Mouse (Mus musculus) adrenal gland, postnatal 36 days (tissue): ENCODE data around the gene Slc35e1. TPM values are rescaled to one million over a fixed set of nuclear protein-coding genes. Genes with fewer than 3 reads are reported as not detected.

Experiments
- DNase-seq, 2 experiments: peaks; one replicate each; pipeline ENCODE4 v3.0.0; 2021; ENCODE audit warnings: mixed read lengths in 1 of 2
- total RNA-seq, 2 experiments: library from RNA; stranded (reverse); gene quantifications; 2 replicates each; pipeline ENCODE4 v1.2.3; 2021

Gene Slc35e1
- total RNA-seq, 2 experiments from 2014 or later, result 36.2 to 37.7 TPM

DNA sequence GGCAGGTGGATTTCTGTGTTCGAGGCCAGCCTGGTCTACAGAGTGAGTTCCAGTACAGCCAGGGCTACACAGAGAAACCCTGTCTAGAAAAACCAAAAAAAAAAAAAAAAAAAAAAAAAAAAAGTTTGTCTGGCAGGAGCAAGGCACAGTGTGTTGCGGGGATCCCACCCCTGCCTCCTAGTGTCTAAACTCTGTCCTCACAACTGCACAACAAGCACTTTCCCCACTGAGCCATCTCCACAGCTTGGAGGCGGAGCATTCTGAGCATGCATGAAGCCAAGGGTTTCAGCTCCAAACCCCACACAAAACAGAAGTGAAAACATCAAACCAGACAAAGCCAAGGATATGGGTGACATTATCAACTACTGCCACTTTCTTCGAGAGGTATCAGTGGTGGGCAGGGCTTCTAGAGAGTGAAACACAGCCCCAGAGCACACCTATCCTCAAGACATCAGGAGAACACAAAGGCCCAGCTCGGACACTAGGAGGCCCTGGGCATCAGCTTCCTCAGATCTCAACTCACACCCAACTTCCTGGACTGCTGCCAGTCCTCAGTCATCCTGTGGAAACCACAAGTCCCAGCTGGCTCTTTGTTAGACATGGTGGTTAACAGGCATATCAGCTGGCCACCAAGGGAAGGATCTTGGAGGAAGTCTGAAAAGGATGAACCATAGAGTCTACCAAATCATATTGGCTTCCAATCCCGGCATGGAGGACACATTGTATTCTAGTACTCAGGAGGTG lies 6.8 kb downstream of the Slc35e1 start:
- peak; percentile 38 to 40 for DNase-seq

DNA sequence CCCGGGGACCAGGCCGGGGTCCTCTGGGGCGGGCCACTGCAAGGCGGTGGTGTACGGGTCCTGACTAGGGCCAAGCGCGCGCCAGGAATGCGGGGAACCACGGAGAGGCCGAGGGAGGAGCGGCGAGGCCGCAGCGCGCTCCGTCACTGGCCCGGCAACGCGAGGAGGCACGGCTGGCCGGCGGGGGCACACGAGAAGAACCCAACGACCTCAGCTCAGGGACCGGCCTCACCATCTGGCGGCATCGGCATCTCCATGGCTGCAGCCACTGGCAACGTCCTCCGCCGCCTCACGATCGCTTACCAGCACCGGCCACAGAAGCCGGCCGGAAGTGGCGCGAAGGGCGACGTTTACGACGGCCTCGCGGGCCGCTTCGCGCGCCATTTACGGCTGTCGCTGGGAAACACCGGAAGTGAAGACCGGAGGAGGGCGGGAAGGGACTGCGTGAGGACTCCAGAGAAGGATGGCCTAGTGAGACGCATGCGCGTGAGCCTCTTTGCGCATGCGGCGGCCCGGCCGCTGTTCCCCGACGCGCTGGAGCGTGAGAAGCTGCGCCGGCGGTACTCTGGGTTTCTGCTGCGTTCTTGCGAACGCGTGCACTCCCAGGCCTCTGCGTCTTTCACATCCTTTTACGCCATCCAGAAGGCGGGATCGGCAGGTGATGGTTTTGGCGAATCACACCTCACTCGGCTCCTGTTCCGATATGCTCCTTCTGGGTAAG lies 17.4 kb downstream of the Slc35e1 start, which contains the start of gene Cherp:
Gene Cherp, minus strand, starts transcription at position 401 of the 721 bp plus-strand sequence.
- peak; percentile 96 to 97 for DNase-seq

DNA sequence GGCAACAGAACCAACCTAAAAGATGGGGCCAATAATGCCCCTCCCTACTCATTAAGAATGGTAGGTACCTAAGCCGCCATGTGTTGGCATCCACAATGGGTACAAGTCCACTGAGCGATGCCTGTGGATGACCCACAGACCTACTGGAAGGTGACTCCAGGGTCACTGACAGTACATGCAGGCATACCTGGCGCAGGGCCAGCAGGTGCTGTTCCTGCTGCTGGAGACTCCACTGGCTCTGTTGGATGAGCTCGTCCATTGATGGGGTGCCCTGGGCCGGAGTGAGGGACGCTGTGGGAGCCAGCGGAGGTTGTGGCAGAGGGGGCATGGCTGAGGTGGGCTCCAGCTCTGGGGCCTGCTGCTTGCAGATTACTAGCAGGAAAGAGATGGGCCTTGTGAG lies 21.7 kb downstream of the Slc35e1 start:
- no peak for DNase-seq

DNA sequence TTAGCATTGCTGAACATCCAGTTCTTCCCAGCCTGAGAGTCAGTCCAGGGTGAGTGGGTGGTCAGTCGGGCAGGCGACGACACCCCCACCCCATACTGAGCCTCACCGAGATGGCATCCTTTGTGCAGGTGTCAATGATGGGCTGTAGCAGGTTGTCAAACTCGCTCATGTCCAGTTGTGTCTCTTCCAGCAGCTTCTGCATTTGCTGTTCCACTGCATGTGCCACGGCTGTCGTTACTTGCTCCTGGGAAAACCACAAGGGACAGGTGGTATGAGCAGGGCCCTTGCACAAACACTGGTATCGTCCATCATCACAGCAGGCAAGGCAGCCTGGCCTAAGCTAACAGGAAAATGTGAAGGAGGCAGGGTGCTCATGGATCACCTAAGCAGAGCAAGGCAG lies 22.4 kb downstream of the Slc35e1 start:
- no peak for DNase-seq

DNA sequence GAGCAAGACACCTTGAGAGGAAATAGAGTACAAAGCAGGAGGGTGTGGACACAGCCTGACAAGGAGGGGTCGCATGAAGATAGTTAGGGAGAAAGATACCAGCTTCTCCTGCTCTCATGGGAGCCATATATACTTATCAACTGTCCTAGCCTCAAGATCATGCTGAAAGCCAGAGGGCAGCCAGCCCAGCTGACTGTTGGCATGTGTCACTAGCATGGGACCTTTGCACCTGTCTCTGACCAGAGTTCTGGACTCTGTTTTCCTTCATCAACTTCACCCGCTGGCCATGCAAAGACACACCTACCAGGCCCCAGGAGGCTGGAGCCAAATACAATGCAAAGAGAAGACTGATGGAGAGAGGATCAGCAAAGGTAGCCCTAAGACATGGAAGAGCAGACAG lies 23.2 kb downstream of the Slc35e1 start:
- DNase-seq, result no peak

DNA sequence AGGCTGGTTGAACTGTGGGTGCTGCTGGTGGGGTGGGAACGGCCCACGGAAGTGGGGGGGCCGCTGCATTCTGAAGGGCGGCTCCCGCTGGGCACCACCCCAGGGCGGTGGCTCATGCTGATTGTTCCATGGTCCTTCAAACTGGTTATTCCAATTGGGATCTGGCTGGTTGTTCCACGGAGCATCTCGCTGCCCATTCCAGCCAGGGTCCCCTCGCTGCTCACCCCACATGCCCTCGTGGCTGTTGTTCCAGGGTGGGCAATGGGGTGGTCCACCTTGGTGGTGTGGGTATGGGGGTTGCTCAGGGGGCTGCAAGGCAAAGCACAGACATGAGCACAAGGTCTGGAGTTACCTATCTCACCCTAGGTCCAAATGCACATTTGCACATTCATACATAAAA lies 28.2 kb downstream of the Slc35e1 start:
- DNase-seq, result no peak

DNA sequence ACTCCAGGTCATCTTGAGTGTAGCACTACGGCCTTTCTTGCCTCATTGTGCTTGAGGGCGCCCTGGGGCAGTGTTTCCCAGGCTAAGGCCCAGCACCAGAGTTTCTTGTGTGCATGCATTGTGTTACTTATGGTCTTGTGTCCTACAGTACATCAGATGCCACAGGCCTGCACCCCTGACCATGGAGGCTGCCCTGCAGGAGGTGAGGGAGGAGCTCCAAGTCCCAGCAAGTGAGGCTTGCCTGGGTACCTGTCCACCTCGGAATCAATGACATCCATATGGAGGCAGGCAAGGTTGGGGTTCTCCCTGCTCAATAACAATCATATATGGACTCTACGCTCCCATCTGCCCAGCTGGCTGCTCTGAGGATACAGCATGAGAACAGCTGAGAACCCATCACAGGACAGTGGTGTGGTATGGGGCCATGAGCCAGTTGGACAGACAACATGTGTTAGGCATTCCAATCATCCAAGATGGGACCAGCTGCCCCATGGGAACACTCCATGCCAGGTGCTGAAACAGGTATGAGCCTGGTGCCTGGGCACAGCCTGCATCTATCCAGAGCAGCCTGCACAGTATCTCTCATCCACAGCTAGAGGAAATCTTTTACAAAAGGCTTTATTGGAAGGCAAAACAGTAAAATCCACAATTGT lies 32.4 kb downstream of the Slc35e1 start:
- no peak for DNase-seq

DNA sequence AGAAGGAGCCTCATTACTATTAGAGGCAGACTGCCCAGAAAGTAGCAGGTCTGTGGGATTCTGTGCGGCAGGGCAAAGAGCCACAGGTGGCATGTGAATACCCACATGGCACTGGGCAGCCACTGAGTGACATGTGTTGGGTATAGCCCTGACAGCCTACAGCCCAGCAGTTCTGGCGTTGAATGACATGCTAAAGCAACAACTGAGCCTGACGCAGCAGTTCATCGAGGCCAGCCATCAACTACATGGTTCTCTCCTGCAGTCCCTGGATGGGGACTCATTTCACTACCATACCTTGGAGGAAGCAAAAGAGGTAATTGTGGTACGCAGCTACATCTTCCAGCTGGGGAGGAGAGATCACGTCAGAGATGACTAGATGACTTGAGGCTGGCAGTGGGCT lies 34.0 kb downstream of the Slc35e1 start:
- no peak for DNase-seq

DNA sequence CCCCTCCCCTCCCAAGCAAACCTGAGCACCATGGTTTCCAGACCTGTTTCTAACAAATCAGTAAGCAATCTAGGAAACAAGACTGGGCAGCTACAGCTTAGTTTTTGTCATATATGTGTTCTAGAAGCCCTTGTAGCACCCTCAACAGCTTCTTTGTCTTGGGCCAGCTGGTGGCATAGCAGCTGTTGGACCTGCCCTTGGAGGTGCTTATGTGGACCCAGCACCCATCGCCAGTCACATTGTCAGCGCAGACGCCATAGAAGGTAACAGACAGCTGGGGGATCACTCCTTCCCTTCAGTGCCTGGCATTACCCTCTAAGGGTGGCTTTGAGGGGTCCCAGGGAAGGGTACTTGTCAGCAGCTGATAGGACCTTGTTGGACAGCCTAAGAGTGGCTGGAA lies 34.6 kb downstream of the Slc35e1 start:
- no peak for DNase-seq

DNA sequence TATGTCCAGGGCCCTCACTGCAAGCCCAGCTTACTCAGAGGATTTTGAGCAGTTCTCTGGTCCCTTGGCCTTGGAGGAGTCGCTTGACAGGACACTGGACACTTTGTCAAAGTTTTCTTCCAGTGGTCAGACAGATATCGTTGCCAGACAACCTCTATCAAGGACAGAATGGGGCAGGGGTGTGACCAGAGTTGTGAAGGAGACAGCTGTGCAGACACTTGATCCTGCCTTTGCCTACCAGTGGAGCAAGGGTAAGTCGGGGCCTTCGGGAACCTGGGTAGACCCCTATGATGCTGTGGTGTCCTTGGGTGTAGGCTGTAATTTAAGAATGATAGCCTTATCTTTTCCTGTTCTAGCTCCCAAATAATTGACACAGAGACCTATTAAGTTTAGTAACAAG lies 37.1 kb downstream of the Slc35e1 start:
- no peak for DNase-seq

DNA sequence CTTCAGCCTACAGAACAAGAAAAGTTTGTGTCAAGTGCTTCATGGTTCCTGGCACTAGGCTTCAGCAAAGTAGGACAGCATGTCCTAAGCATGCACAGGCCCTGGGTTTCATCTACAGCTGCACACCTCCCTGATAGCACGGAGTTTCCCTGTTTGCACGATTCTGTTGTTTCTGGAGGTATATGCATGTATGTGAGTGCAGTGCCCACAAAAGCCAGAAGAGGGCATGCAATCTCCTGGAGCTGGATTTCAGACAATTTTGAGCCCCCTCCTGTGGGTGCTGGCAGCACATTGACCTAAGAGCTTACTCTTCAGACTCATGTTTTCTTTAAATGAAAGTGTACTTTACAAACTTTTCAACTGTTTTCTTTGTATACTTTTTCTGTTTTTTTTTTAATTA lies 38.5 kb downstream of the Slc35e1 start:
- no peak for DNase-seq

DNA sequence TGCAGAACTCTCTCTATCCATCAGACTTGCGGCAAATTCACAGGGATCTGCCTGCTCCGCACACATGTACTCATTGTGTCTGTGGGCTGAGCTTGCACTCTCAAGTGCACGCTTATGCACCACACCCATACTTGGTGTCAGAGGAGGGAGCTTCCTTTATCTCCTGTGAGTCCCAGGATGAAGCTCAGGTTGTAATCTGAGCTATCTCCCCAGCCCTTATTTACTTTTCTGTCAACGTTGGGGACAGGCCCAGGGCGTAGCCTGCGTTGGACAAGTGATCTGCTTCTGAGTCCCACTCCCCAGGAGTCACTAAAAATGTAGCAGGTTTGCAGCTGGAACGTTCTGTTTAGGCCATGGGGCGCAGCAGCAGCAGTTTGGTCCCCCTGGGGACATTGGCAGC lies 40.9 kb downstream of the Slc35e1 start:
- DNase-seq, result no peak

DNA sequence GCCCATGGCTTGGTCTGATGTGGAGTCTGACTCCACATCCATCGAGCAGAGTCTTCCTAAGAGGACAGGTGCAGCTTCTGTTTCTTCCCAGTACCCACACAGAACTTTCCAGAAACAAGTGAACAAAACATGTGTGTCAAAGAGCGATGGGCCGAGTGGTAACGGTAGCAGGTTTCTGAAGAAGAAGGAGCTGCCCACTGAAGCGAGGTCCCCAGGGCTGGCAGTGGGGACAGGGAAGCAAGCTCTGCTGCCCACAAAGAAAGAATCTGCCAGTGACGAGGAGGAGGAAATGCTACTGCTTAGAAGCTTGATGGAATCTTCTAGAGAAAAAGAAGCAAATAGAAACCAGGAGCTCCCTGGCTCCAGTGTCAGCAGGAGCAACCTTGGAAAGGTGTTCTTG lies 47.3 kb downstream of the Slc35e1 start:
- DNase-seq, result no peak

DNA sequence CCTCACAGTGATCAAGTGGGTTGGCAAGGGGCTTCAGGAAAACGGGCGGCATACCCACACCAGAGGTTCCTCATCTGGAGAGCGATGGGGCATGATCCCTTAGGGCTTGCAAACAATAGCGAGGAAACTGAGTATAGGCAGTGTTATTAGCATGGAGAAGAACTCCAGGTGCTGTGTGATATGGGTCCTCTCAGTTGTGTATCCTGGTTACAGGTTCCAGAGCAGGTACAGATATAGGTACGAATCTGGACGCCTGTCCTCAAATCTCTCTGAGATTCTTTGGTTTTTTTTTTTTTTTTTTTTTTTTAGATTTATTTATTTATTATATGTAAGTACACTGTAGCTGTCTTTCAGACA lies 48.4 kb downstream of the Slc35e1 start:
- no peak for DNase-seq

DNA sequence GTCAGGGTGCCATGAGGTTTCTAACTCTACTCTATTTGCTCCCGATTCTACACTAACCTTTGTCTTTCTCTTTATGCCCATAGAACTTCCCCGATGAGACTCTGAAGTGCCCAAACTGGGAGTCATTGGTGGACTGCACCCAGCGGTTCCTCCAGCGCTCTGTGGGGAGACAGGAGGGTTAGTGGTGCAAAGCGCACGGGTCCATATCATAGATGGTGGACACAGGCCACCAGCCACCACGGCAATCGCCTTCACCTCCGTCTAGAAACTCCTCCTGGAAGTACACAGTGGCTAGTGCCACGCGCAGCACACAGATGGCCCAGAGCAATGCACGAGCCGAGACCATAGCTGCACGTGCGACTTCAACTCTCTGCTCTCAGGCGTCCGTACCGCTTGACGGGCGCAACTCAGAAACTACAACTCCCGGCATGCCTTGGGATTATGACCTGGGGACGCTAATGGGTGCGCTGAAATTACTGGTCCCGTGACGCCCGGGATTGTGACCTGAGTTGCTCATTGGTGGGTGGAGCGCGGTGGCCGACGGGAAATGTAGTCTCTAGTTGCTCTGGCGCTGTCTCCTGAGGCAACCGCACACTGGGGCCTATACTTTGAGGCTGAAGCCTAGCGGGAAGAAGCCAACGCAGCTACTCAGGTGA lies 48.9 kb downstream of the Slc35e1 start, which contains the start of the genes Calr3 and 1700030K09Rik:
Gene Calr3, minus strand, starts transcription at position 533 of the 656 bp plus-strand sequence.
Gene 1700030K09Rik, plus strand, starts transcription at position 543 of the 656 bp plus-strand sequence.
- DNase-seq, result peak; percentile 98

DNA sequence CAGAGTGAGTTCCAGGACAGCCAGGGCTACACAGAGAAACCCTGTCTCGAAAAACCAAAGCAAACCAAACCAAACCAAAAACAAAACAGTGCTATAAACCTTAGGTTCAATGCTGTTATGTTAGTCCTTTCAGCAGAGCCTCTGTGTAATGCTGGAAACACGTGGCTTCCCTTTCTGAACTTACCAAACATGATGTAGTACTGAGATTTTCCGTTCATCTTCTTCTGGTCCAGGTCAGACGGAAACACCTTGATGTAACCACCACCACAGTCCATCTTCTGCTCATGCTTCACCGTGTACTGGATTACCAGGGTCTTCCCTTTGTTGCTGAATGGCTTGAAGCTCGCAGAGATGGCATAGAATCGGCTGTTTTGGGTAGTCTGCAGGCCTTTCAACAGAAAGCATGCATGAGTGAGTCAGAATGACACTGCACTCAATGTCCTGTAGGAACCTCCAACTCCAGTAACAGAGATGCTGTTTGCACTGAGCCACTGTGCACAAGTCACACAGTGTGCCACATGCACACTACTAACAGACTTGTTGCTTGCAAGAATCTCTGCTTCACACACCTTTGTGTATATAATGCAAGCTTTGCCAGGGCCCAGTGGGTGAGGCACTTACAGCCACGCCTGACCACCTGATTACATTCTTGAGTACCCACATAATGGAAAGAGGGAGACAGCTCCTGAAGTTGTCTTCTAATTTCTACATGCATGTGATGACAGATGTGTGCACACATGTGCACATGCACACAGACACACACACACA lies 54.0 kb downstream of the Slc35e1 start:
- no peak for DNase-seq

DNA sequence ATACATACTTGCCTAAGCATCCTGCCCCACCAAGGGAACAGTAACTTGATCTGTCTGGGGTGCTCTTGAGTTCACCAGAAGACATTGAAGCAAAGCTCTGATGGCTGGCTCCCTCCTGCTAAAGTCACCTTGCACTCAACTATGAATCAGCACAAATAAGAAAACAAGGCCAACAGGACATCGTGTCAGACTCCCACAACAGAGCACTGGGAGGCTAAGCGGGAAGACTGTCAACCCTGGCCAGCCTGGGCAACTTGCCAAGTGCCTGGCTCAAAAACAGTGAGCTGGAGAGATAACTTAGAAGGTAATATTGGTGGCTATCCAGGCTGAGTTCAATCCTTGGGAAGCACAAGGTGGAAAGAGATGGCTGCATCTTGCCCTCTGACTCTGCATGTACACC lies 57.5 kb downstream of the Slc35e1 start:
- peak; percentile 92 to 94 for DNase-seq
